Mouse (Mus musculus) forebrain, postnatal 0 days (tissue): ENCODE measurements around the gene Rftn1. TPM values are rescaled to one million over a fixed set of nuclear protein-coding genes. Genes with fewer than 3 reads are reported as not detected.
A peak's percentile ranks its signal among the peaks of the same experiment; 100 is the strongest.

ENCODE experiments used
- ATAC-seq: fragments of 200-750 bp; cut with Nextera tagmentation; 2 replicates; pipeline ENCODE4 v1.8.0; 2017; ENCODE audit warnings: mild to moderate bottlenecking, moderate library complexity
- DNase-seq: peaks from one replicate; pipeline ENCODE4 v3.0.0-alpha.2; 2015
- H3K27ac ChIP-seq: fragments of 300-500 bp; sonication (generic); 2 replicates; pipeline ENCODE4 v1.5.1; 2014; ENCODE audit warnings: low read depth, mild to moderate bottlenecking, antibody characterized with exemption, low read length, moderate library complexity, mixed read lengths
- H3K27me3 ChIP-seq: fragments of 300-500 bp; sonication (generic); 2 replicates; pipeline ENCODE4 v1.6.1; 2014; ENCODE audit warnings: mild to moderate bottlenecking, low read length, mixed read lengths; ENCODE audit not compliant: insufficient read depth
- H3K36me3 ChIP-seq: fragments of 300-500 bp; sonication (generic); 2 replicates; pipeline ENCODE4 v1.6.1; 2014; ENCODE audit warnings: mild to moderate bottlenecking, moderate library complexity; ENCODE audit not compliant: insufficient read depth
- H3K4me1 ChIP-seq: fragments of 300-500 bp; sonication (generic); 2 replicates; pipeline ENCODE4 v1.6.1; 2014; ENCODE audit warnings: antibody characterized with exemption; ENCODE audit not compliant: insufficient read depth
- H3K4me2 ChIP-seq: fragments of 300-500 bp; sonication (generic); 2 replicates; pipeline ENCODE4 v1.6.1; 2014; ENCODE audit warnings: low read depth, mild to moderate bottlenecking, moderate library complexity
- H3K4me3 ChIP-seq: fragments of 300-500 bp; sonication (generic); 2 replicates; pipeline ENCODE4 v1.5.1; 2014; ENCODE audit warnings: low read depth, low read length, mixed read lengths
- H3K9ac ChIP-seq: fragments of 300-500 bp; sonication (generic); 2 replicates; pipeline ENCODE4 v1.6.1; 2014; ENCODE audit warnings: mild to moderate bottlenecking
- H3K9me3 ChIP-seq: fragments of 300-500 bp; sonication (generic); 2 replicates; pipeline ENCODE4 v1.6.1; 2016; ENCODE audit warnings: low read length
- CTCF ChIP-seq: sonication (generic); IDR thresholded peaks from 2 replicates; pipeline ENCODE4 v1.5.1; 2016; ENCODE audit warnings: antibody characterized with exemption, control low read depth, low read depth
- WGBS: fragments of 180-500 bp; shearing (Covaris S2); extraction: QIAGEN DNeasy Blood & Tissue Kit; methylation state at CpG from one replicate; pipeline ENCODE4 v1.1.7; 2014; 5-methylcytosine and 5-hydroxymethylcytosine counted together
- polyA plus RNA-seq: library from polyadenylated mRNA; unstranded; fragments of >200 nt; fragmentation: Nextera tagmentation; extraction: Ambion mirVana; gene quantifications from 2 replicates; pipeline ENCODE4 v1.2.1, GENCODE M21; 2015
- total RNA-seq: library from RNA; depleted of rRNA; stranded (reverse); fragments of >200 nt; gene quantifications from 2 replicates; pipeline ENCODE4 v1.2.3, GENCODE M21; 2014

The Rftn1 gene
- total and polyA plus RNA-seq, 2 experiments from 2014 or later, result 27.4 to 58.3 TPM

DNA sequence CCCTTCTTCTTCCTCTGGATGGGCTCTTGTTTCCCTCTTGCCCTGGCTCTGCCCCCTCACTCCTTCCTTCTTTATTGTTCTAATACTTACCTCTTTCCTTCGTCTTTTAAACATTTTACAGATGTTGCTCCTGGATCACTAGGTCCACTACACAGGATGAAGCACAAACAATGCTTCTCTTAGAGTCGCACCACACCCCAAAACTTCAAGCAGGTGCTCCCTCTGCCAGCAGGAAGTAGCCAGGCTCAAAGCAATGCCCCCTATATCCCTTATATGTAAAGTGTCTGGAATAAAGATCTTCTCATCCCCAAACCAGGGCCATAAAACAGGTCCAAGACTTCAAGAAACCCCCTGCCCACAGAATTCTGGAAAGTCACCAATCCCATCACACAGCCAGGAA is 176.6 kb downstream of the Rftn1 start:
- TF ChIP-seq CTCF, result no peak
- H3K4me2 ChIP-seq, result no peak overlapping the region
- H3K4me3 ChIP-seq, result no peak overlapping the region
- no peak overlapping the region for H3K27ac ChIP-seq
- no peaks in the 10 kb centered on the region for H3K27me3 ChIP-seq
- WGBS, result 78% methylated on average over 2 of the region's 2 CpGs
- H3K4me1 ChIP-seq, result no peaks in the 10 kb centered on the region
- H3K36me3 ChIP-seq, result no peaks in the 10 kb centered on the region
- H3K9ac ChIP-seq, result no peak overlapping the region
- DNase-seq (no peak), ATAC-seq (no peak)
- no peaks in the 10 kb centered on the region for H3K9me3 ChIP-seq

DNA sequence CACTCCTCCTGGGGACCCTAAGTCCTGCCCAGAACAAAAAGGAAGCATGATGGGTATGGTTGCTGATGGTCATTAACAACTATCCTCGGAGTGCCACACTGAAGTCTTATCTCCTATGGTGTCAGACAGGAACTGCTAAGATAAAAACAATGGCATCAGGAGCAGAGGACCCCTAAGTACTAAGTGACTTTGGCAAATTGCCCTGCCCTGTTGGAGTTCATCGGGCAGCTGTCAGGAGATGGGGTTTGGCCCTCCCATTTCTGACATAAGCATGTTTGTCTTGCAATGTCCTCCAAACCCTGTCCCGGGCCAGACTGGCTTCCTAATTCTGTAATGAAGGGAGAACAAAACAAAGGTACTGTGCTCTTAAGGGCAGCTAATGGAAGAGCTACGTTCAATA is 180.4 kb downstream of the Rftn1 start:
- Histone ChIP-seq H3K4me2 (no peak overlapping the region), H3K9me3 (no peaks in the 10 kb centered on the region), H3K27me3 (no peaks in the 10 kb centered on the region), H3K4me1 (peaks cover 14% of the 10 kb centered on the region), H3K4me3 (no peak overlapping the region), H3K9ac (no peak overlapping the region), H3K27ac (no peak overlapping the region), H3K36me3 (no peaks in the 10 kb centered on the region)
- ATAC-seq (no peak), DNase-seq (no peak)
- WGBS, result 56% methylated on average over 4 of the region's 4 CpGs
- no peak for TF ChIP-seq CTCF

GRCm38 (mm10) chr17:50006721-50007351 is 183.6 kb downstream of the Rftn1 start:
- WGBS, result 3% methylated on average over 9 of the region's 9 CpGs
- H3K36me3 ChIP-seq, result no peaks in the 10 kb centered on the region
- peak overlapping the region; percentile 29 for H3K4me2 ChIP-seq
- H3K4me1 ChIP-seq, result peaks cover 14% of the 10 kb centered on the region
- H3K9ac ChIP-seq, result peak overlapping the region; percentile 19; the same call in 1 of the 2 replicates
- no peak for TF ChIP-seq CTCF
- H3K27me3 ChIP-seq, result no peaks in the 10 kb centered on the region
- no peak overlapping the region for H3K4me3 ChIP-seq
- peak; percentile 98 for ATAC-seq
- no peaks in the 10 kb centered on the region for H3K9me3 ChIP-seq
- H3K27ac ChIP-seq, result peak overlapping the region; percentile 88
- DNase-seq, result peak; percentile 84

GRCm38 (mm10) chr17:50006338-50006720 is 184.1 kb downstream of the Rftn1 start:
- WGBS, result 10% methylated on average over 7 of the region's 7 CpGs
- H3K9ac ChIP-seq, result no peak overlapping the region; the same call in 1 of the 2 replicates
- no peak for TF ChIP-seq CTCF

GRCm38 (mm10) chr17:50003156-50003555 is 187.3 kb downstream of the Rftn1 start:
- no peak overlapping the region for H3K4me3 ChIP-seq
- H3K27me3 ChIP-seq, result no peaks in the 10 kb centered on the region
- no peak overlapping the region for H3K4me2 ChIP-seq
- H3K9ac ChIP-seq, result no peak overlapping the region
- H3K4me1 ChIP-seq, result peaks cover 14% of the 10 kb centered on the region
- H3K9me3 ChIP-seq, result no peaks in the 10 kb centered on the region
- no peaks in the 10 kb centered on the region for H3K36me3 ChIP-seq
- DNase-seq (no peak), ATAC-seq (no peak)
- H3K27ac ChIP-seq, result no peak overlapping the region
- 81% methylated on average over 4 of the region's 4 CpGs for WGBS
- TF ChIP-seq CTCF, result no peak

More at GRCm38 (mm10) chr17:50006338-50006720, 184.1 kb downstream of the Rftn1 start:
- peak overlapping the region; percentile 88 for H3K27ac ChIP-seq
- H3K36me3 ChIP-seq, result no peaks in the 10 kb centered on the region
- peaks cover 14% of the 10 kb centered on the region for H3K4me1 ChIP-seq
- ATAC-seq, result peak; percentile 7; the same call in 1 of the 2 replicates
- H3K9me3 ChIP-seq, result no peaks in the 10 kb centered on the region
- DNase-seq, result no peak
- no peak overlapping the region for H3K4me3 ChIP-seq
- H3K27me3 ChIP-seq, result no peaks in the 10 kb centered on the region
- H3K4me2 ChIP-seq, result 0 out of 2 replicates have a peak overlapping the region, but pooled peaks have one; percentile 29

GRCm38 (mm10) chr17:50002171-50002570 is 188.3 kb downstream of the Rftn1 start:
- Histone ChIP-seq H3K36me3 (no peaks in the 10 kb centered on the region), H3K4me1 (peaks cover 12% of the 10 kb centered on the region), H3K9ac (no peak overlapping the region), H3K27ac (no peak overlapping the region), H3K27me3 (no peaks in the 10 kb centered on the region), H3K4me2 (no peak overlapping the region), H3K9me3 (no peaks in the 10 kb centered on the region), H3K4me3 (no peak overlapping the region)
- 86% methylated on average over 3 of the region's 3 CpGs for WGBS
- no peak for DNase-seq
- TF ChIP-seq CTCF, result no peak
- ATAC-seq, result no peak

GRCm38 (mm10) chr17:50001754-50002153 is 188.7 kb downstream of the Rftn1 start:
- Histone ChIP-seq H3K4me2 (no peak overlapping the region), H3K36me3 (no peaks in the 10 kb centered on the region), H3K27ac (no peak overlapping the region), H3K27me3 (no peaks in the 10 kb centered on the region), H3K4me1 (peaks cover 7% of the 10 kb centered on the region), H3K9ac (no peak overlapping the region), H3K4me3 (no peak overlapping the region), H3K9me3 (no peaks in the 10 kb centered on the region)
- no peak for TF ChIP-seq CTCF
- DNase-seq, result no peak
- no peak for ATAC-seq
